Mouse (Mus musculus) layer of hippocampus, postnatal 25 days (tissue): Measurements from ENCODE around the gene Ppp1r9a. TPM values are rescaled to one million over a fixed set of nuclear protein-coding genes. Genes with fewer than 3 reads are reported as not detected.

ENCODE experiments used
- DNase-seq, 2 experiments: peaks; one replicate each; pipeline ENCODE4 v3.0.0; 2022; ENCODE audit warnings: mixed read lengths in 2 of 2, low spot score in 1 of 2; ENCODE audit errors: extremely low spot score in 1 of 2
- total RNA-seq, 2 experiments: library from RNA; stranded (reverse); gene quantifications; 2 replicates each; pipeline ENCODE4 v1.2.3; 2021

Ppp1r9a gene
- total RNA-seq, 2 experiments from 2014 or later, result 146 to 154 TPM

- DNase-seq, result no peak
Measured at GRCm38 (mm10) chr6:5005491-5006275, 103.0 kb downstream of the Ppp1r9a start.

DNA sequence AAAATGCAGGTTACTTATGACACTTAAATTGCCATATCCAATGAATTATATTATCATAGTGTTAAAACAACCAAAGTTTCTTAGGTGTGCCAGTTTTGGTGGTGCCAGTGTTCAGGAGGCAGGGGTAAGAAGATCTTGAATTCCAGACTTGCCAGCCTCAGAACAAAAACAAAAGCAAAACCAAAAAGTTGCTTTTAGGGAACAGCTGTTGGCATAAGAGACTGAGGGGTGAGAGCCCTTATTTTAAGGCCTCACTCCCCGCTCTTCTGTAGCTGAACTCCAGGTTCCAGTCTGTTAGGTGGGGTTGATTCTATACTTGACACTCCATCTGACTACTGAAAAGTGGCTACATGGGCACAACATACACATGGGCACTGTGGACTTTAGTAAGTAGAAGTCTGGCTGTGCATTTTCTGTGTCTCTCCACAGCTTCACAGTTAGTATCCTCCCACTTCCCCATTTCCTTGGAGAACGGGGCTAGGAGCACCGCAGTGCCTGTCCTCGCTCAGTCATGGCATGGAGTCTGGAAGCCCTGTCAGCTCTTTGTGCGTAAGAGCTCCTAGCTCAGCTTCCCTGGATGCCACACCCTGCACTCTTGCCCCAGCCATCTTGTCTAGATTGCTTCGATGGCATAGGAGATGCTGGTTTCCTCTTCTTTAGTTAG, 103.7 kb downstream of the Ppp1r9a start:
- DNase-seq, result no peak

DNA sequence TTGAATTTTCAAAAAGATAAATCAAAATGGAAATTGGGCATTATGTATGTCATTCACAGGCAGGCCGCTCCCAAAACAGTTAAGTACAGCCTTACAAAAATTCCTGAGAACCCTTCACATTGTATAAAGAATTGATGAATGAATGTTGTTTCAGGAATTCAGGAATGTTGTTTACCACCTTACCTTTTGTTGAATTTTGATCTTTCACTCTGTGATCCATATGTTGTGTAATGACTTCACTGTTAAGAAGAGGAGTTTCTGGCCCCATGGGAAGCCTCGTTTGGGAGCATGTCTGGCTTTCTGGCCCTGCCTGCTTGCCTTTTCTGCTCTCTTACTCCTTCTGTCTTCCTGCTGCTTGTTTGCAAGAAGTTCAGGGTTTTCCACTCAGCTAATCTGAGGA, 105.4 kb downstream of the Ppp1r9a start:
- DNase-seq, result no peak

DNA sequence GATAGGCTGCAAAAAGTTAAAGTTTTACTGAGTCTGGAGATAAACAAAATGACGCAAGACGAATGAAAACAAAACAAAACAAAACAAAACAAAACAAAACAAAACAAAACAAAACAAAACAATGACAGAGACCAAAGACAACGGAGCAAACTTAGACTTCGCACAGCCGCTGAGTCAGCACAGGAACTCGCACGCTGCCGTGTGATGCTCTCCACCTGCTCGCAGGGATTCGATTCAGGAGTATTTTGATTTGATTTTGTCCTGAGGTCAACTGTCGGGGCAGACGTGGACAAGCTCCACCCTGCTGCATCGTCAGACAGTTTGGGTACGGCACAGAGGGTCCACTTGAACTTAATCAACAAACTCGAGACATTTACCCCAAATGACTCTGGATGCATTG, 105.9 kb downstream of the Ppp1r9a start:
- no peak for DNase-seq

GRCm38 (mm10) chr6:5010553-5011416, 108.1 kb downstream of the Ppp1r9a start:
- no peak for DNase-seq

- no peak for DNase-seq
Measured at GRCm38 (mm10) chr6:5012794-5013193, 110.1 kb downstream of the Ppp1r9a start.

DNA sequence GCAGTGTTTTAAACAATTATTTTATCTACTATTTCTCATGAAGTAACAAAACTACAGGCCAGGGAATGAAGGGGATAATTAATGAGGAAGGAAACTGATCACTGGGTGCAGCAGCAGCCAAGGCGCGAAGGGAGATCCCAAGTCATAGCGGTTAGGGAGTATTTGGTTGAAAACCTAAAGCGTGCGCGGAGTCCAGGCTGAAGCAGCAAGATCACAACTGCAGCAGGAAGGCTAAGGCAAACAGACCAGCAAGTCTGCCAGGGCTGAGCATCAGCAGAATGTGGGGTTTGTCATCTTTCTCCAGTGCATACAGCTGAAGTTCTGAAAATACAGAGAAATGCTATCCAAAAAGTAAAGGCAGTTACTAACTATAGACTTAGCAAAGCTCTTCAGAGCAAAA, 111.8 kb downstream of the Ppp1r9a start:
- DNase-seq, result no peak

- no peak for DNase-seq
Measured at GRCm38 (mm10) chr6:5015173-5015572, 112.5 kb downstream of the Ppp1r9a start.

DNA sequence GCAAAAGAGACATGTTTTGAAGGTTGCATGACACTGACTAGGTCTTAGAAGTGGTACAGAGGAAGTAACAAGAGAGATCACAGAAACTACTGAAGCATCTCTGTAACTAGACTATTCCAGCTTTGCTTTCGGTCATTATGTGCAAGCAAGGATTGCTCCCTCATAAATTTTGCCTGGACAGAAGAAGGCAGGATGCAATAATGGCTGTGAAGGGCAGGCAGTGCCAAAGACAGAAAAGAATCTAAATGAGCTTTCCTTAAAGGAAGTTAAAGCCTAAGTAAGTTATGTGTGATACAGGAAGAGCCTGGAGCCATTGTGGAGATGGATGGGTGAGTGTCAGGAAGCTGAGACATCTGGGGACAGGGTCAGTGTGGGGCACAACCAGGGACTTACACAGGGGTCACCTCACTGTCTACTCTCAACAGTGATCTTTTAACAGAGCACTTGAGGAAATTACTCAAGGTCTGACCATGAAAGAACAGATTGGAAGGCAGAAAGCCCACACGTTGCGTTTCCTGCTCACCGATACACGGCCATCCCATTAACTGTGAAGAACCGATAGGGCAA, 115.3 kb downstream of the Ppp1r9a start:
- DNase-seq, result no peak

DNA sequence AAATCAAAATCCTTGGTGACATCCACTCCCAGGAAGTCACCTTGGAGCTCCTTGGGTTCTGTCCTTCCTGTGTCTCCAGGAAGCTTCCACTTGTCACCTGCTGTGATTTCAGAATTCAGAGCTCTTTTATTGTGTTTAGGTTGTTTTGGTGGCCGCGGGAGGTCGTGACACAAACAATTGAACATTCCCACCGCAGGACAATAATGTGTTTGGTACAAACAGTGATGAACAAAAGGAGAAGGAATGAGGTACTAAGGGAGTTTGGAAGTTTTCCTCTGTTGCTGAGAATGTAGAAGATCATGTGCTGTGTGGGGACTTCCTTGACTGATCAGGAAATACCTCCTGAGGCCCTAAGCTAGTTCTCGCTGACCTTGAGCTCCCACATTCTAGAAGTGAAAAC, 116.5 kb downstream of the Ppp1r9a start:
- no peak for DNase-seq

GRCm38 (mm10) chr6:5019969-5020368, 117.3 kb downstream of the Ppp1r9a start:
- DNase-seq, result no peak

DNA sequence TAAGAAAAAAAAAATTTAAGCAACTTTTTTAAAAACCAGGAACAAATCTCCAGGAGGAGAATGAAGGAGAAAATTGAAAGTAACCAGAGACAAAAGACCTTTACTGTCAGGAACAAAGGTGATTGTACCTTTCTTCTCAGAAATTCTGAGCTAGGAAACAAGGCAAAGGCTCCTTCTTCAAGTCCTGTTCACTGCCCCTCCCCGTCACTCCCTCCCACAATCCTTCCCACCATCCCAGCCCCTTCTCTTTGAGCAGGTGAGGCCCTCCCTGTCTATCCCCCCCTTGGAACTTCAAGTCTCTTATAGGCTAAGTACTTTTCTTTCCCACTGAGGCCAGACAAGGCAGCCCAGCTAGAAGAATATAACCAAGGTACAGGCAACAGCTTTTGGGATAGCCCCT, 117.8 kb downstream of the Ppp1r9a start:
- DNase-seq, result no peak

DNA sequence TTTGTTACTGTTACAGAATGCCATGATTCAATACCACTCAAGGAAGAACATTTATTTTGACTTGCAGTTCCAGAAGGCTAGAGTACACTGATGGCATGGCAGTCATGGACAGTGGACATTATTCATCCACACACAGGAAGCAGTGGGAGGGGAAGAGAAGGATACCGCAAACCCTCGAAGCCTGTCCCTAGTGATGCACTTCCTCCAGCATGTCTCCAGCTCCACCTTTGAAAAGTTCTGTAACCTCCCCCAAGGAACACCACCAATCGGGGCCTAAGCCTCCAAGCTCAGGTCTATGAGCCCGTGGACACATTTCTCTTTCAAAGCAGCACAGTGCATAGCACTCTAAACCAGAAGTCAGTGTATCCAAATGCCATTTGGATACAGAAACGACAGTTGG, 120.0 kb downstream of the Ppp1r9a start:
- DNase-seq, result no peak

- DNase-seq, result no peak
Measured at GRCm38 (mm10) chr6:5024893-5025292, 122.2 kb downstream of the Ppp1r9a start.

- DNase-seq, result no peak
Measured at GRCm38 (mm10) chr6:5026772-5027171, 124.1 kb downstream of the Ppp1r9a start.

GRCm38 (mm10) chr6:5027213-5027612, 124.5 kb downstream of the Ppp1r9a start:
- DNase-seq, result no peak

DNA sequence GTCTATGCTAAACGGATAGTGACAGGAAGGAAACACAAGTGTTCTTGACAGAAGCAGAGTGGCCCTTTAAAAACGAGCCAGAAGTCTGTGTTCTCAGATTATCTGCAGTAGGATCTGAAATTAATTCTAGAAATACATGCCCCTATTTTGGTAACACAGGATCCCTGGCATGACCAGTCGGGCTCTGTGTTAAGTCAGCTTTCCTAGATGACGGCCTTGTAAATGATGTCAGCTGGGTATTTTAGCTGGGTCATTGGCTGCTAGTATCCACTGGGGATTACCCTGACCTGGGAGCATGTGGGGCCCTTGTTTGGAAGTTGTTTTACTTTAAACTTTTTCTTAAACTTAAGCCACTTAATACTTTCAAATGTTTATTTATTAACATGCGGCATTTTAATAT, 125.1 kb downstream of the Ppp1r9a start:
- no peak for DNase-seq

- DNase-seq, result no peak
Measured at GRCm38 (mm10) chr6:5029205-5029927, 126.6 kb downstream of the Ppp1r9a start.

DNA sequence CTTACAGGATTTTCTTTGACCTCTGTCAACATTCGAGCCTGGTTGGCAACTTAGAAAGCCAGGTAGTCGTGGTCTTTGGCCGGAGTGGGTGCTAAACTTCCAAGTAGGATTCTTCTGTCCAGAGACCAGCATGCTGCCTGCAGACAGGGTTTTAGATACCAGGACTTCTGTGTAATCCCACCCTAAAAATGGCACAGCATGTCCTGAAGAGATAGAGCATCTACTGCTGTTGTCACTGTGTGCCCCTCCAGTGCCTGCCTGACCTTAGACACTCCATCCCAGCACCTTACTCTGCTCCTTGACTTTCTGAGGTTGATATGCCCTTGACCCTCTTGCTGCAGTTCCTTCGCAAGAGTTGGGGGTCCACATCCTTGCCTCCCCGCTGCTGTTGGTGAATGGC, 127.2 kb downstream of the Ppp1r9a start:
- no peak for DNase-seq

DNA sequence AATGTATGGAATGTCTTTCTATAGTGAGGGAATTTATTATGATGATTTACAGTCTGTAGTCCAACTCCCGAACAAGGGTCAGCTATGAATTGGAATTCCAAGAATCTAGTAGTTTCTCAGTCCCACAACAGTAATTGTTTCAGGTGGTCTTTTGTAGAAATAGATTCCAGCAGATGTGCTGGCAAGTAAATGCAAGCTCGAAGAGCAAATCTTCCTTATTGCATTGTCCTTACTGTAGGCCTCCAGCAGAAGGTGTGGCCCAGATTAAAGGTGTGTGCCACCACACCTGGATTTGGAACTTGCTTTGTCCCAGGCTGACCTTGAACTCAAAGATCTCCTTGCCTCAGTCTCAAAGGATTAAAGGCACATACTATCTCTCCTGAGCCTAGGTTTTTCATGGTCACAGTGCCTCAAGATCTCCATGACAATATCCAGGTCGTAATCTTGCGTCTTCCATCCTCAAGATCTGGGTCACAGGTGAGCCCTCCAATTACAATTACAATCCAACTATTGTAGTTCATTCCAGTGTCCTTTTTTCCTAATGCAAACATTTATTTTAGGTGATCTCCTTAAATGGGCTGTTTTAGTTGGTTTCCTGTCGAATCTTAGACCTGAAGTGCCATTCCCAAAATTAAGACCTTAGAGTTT, 130.4 kb downstream of the Ppp1r9a start:
- DNase-seq, result no peak
